In genomic region chr9:78430486-78430885, GRCm38 (mm10) we compare ENCODE assay signal across 11 mouse cellular contexts. TPM values are rescaled to one million over a fixed set of nuclear protein-coding genes. Genes with fewer than 3 reads are reported as not detected.
"Had no signal": no experiment of that assay in that cellular context is flagged by ENCODE, and none has a peak within 500 bp of the region (broad histone marks: within the 10 kb centered on the region; RNA-seq: fewer than 3 reads in every experiment).

No protein-coding gene starts in this region.

- ATAC-seq: intestine, embryonic 15.5 days; liver, embryonic 12.5 days; midbrain, embryonic 13.5 days had no signal

- DNase-seq: kidney, adult 18-20 months; kidney, postnatal 10 days; kidney, postnatal 4 days; thymus, adult 18-20 months; thymus, postnatal 25 days had no signal

RNA-seq across cellular contexts. Expression of gene Ddx43, which starts 34.9 kb away (rescaled TPM):
- total RNA-seq: layer of hippocampus, adult 2 months; left cerebral cortex, postnatal 14 days had no signal

RNA-seq across cellular contexts. Expression of gene Ooep, which starts 52.0 kb away (rescaled TPM):
- total RNA-seq: left cerebral cortex, adult 2 months; left cerebral cortex, postnatal 14 days had no signal
